Mouse (Mus musculus) E14TG2a.4 (cell line): ENCODE data around the gene Foxred2.

Experiments
- CTCF ChIP-seq: conservative IDR thresholded peaks from 2 replicates; pipeline ENCODE4 v1.5.1; 2014; ENCODE audit warnings: low read length
- NANOG ChIP-seq: IDR thresholded peaks from 2 replicates; pipeline ENCODE4 v1.6.1; 2014; ENCODE audit warnings: borderline replicate concordance, low read length, mixed read lengths
- POU5F1 ChIP-seq: IDR thresholded peaks from 2 replicates; pipeline ENCODE4 v1.6.1; 2014; ENCODE audit warnings: low read length, borderline replicate concordance

GRCm38 (mm10) chr15:77956404-77956901 is at the start of gene Foxred2:
- TF ChIP-seq CTCF (no peak), POU5F1 (no peak), NANOG (no peak)
